Mouse (Mus musculus) cortical plate, adult 2 months (tissue): ENCODE measurements around the gene Fitm2.

Experiments
- CTCF ChIP-seq: fragments of 200-500 bp; IDR thresholded peaks from 2 replicates; pipeline ENCODE4 v1.5.1; 2011; ENCODE audit warnings: mild to moderate bottlenecking, control low read depth, low read length; ENCODE audit not compliant: insufficient read depth; ENCODE audit errors: extremely low read depth
- POLR2A ChIP-seq: fragments of 200-500 bp; IDR thresholded peaks from 2 replicates; pipeline ENCODE4 v1.6.1; 2011; ENCODE audit warnings: mild to moderate bottlenecking, low read length, control low read depth; ENCODE audit not compliant: insufficient read depth; ENCODE audit errors: extremely low read depth

- TF ChIP-seq POLR2A (no peak), CTCF (no peak)
Measured at GRCm38 (mm10) chr2:163428346-163429011, 44.0 kb downstream of the Fitm2 start.
